Mouse (Mus musculus): ENCODE data around the gene Wbp1l.
"Not testable (repeated sequence)": the region's sequence is repeated elsewhere in the genome, so short reads cannot be mapped to it uniquely, and the experiment has no call there.

Wbp1l gene

GRCm38 (mm10) chr19:46598720-46599252 is at the start of gene Wbp1l:
Gene Wbp1l, plus strand, starts transcription at chr19:46599084.
- DNase-seq (ENCODE audit: low spot score in 2 of 2) = peak; percentile 98

- no peak for DNase-seq (ENCODE audit: low spot score in 2 of 2)
Observed at GRCm38 (mm10) chr19:46550385-46550784, 48.5 kb upstream of the Wbp1l start.

- no peak for DNase-seq (ENCODE audit: low spot score in 2 of 2)
Observed at GRCm38 (mm10) chr19:46552496-46552895, 46.4 kb upstream of the Wbp1l start.

- no peak for DNase-seq (ENCODE audit: low spot score in 2 of 2)
Observed at GRCm38 (mm10) chr19:46553541-46553955, 45.3 kb upstream of the Wbp1l start.

DNA sequence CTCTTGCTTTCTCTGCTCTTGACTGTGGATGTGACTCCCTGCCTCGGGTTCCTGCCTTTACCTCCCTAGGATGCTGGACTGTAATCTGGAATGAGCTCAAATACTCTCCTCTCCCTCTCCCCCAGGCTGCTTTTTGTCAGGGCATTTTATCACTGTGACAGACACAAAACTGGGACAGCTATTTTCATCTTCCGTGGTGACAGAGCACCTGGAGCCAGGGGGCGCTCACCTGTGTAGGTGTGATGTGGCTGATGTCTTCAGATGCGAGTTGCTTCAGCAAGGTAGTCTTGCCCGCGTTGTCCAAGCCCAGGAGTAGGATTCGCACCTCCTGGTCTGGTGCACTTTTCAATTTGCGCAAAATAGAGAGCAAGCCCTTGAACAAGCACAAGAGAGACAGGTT is 40.9 kb upstream of the Wbp1l start:
- DNase-seq (ENCODE audit: low spot score in 2 of 2) = no peak

GRCm38 (mm10) chr19:46558631-46559030 is 40.3 kb upstream of the Wbp1l start:
- no peak for DNase-seq (ENCODE audit: low spot score in 2 of 2)

GRCm38 (mm10) chr19:46562132-46562531 is 36.8 kb upstream of the Wbp1l start:
- DNase-seq (ENCODE audit: low spot score in 2 of 2) = peak; percentile 30 to 44

DNA sequence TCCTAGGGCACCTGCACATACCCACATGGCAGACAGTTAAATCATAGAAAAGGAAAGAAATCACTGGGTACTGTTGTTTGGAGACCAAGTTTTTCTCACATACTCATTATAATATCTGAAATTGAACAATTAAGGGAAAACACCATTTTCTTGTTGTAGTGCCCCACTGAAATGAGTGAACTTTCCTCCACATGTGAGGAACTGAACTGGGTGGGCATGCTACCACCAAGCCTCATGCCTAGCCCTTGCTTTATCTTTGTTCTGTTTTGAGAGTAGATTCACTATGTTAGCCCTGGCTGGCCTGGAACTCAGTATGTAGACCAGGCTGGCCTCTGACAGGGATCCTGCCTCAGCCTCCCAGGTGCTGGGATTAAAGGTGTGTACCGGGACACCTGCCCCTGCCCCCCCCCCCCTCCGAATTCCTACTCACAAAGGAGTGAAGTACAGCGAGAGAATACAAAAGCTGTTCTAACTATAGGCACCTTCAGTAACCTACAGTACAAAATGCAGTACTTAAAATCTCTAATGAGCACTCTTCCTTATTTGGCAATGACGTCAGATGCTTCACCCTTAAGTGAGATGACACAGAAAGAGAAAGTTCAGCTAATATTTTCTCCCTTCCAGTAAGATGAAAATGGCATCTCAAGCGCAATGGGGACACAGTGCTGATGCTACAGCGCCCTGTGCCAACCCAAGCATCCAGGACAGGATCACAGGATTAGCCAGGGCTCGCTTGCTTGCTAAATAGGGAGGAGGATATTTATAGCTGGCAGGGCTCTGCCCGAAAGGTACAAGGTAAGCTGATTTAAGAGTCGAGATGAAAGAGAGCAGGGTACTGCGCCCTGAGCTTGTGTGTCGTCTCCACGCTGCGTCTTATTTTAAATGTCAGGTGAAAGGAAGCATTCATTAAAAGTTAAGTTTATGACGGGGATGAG is 36.0 kb upstream of the Wbp1l start:
- DNase-seq (ENCODE audit: low spot score in 2 of 2) = no peak

GRCm38 (mm10) chr19:46563603-46564002 is 35.3 kb upstream of the Wbp1l start:
- no peak for DNase-seq (ENCODE audit: low spot score in 2 of 2)

DNA sequence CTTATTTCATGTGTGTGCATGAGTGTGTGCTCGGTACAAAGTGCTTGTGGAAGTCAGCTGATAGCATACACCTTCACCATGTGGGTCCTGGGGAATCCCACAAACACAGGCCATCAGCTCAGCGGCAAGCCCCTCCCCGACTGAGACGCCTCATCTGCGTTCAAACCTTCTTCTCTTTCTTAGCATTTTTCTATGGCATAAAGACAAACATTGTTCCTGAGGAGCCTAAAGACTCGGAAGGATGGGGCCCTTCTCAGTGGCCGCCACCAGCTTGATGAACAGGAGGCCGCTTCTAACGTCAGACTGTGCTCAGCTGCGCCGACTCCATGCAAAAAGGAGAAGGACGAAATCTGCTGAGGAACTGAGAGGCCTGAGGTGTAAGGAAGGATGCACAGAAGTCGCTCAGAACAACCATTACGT is 34.8 kb upstream of the Wbp1l start:
- DNase-seq (ENCODE audit: low spot score in 2 of 2) = no peak

- DNase-seq (ENCODE audit: low spot score in 2 of 2) = not testable (repeated sequence)
Observed at GRCm38 (mm10) chr19:46571211-46571877, 27.5 kb upstream of the Wbp1l start.

- no peak for DNase-seq (ENCODE audit: low spot score in 2 of 2)
Observed at GRCm38 (mm10) chr19:46571878-46572244, 27.0 kb upstream of the Wbp1l start.

DNA sequence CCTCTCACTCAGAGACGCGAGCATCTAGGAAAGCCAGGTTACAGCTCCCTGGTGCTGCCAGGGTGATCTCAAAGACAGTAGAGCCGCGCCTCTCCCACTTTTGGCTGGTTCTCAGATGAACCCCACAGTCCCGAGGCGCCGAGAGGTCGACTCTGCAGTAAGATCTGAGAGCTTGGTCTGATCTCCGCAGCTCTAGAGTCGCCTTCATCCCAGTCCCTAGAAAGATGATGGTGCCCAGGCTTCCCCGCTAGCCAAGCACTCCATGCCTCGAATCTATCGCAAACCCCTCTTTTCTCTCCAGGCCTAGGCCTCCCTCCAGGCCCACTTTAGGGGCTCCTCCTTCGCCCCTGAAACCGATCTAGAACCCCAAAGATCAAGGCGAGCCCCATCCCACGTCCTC is 26.3 kb upstream of the Wbp1l start:
- DNase-seq (ENCODE audit: low spot score in 2 of 2) = no peak

GRCm38 (mm10) chr19:46572951-46573937 is 25.6 kb upstream of the Wbp1l start, which contains the start of the genes Arl3 and Sfxn2:
Gene Arl3, minus strand, starts transcription at chr19:46573198.
Gene Sfxn2, plus strand, starts transcription at chr19:46573365.
- peak; percentile 89 to 94 for DNase-seq (ENCODE audit: low spot score in 2 of 2)

GRCm38 (mm10) chr19:46573990-46574389 is 24.9 kb upstream of the Wbp1l start:
- no peak for DNase-seq (ENCODE audit: low spot score in 2 of 2)

DNA sequence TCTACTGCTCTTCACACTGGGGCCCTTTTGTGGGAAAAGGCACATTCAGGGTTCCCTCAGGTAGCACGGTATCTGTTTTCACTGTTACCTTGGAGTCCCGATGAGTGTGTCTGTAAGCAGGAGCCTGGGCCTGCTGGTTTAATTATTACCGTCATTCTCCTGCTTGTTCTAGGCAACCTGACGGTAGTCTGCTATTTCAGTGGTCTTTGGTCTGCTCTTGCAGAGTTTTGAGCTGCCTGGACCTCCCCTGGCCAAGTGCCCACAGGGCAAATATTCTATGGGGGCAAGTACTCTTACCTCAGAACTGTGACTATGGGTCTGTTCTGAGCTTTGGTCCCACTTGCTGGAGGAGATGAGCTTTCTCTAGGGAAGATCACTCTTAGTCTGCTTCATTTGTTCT is 23.7 kb upstream of the Wbp1l start:
- DNase-seq (ENCODE audit: low spot score in 2 of 2) = no peak

DNA sequence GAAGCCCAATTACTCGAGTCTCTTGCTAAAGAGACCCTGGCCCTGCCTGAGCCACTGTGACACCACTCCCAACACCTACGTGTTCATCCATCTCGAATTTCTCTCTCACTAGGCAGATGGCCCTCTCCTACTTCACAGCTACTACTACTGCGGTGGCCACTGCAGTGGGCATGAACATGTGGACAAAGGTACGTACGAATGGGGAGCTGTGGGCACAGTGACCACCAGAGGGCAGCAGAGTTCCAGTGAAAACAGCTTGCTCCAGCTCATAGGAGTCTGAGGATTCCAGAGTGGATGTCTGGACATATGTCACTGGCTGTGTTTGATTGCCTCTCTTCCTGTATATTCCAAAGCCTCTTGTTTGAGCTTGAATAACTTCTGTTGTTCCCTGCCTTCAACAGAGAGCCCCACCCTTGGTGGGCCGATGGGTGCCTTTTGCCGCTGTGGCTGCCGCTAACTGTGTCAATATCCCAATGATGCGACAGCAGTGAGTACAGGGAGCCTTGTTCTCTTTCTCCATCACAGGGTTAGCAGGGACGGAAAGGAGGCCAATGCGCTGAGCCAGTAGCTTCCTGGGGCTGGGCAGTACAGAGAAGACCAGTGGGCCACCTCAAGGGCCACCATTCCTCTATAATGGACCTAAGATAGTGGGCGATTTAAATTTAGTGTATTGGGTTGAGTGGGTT is 10.9 kb upstream of the Wbp1l start:
- peak; percentile 75 to 78 for DNase-seq (ENCODE audit: low spot score in 2 of 2)

GRCm38 (mm10) chr19:46591575-46591974 is 7.3 kb upstream of the Wbp1l start:
- DNase-seq (ENCODE audit: low spot score in 2 of 2) = no peak

GRCm38 (mm10) chr19:46592751-46593439 is 6.0 kb upstream of the Wbp1l start:
- DNase-seq (ENCODE audit: low spot score in 2 of 2) = no peak

DNA sequence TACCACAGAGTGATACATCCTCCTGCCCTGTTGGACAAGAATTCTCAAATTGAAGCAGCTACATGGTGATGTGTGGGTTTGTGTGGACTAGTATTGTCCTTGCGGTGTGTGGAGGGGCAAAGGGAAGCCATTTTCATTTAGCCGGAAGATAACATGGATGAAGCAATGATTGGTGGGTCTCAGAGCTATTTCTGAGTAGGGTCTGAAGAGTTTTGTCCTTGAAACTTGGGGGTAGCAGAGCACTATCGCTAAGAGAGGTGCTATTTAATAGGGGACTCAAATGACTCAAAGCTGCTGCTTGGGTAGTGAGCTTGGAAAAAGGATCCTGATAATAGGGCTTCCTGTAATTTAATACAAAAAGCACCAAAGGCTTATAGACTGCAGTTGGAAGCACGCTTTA is 697 bp upstream of the Wbp1l start:
- DNase-seq (ENCODE audit: low spot score in 2 of 2) = no peak
